Mouse (Mus musculus) testis, adult 2 months (tissue): Measurements from ENCODE around the gene 2810459M11Rik. TPM values are rescaled to one million over a fixed set of nuclear protein-coding genes. Genes with fewer than 3 reads are reported as not detected.

Source experiments
- H3K27ac ChIP-seq: fragments of 200-500 bp; 2 replicates; pipeline ENCODE4 v1.5.1; 2012; ENCODE audit warnings: low read depth, low read length; ENCODE audit not compliant: control insufficient read depth, insufficient read depth
- H3K27me3 ChIP-seq: fragments of 200-500 bp; 2 replicates; pipeline ENCODE4 v1.6.1; 2012; ENCODE audit warnings: mild to moderate bottlenecking, low read length, moderate library complexity; ENCODE audit not compliant: control insufficient read depth, insufficient read depth
- H3K36me3 ChIP-seq: fragments of 200-500 bp; 2 replicates; pipeline ENCODE4 v1.6.1; 2012; ENCODE audit warnings: mild to moderate bottlenecking, low read length; ENCODE audit not compliant: control insufficient read depth, insufficient read depth
- H3K4me1 ChIP-seq: fragments of 200-500 bp; 2 replicates; pipeline ENCODE4 v1.6.1; 2012; ENCODE audit warnings: low read length; ENCODE audit not compliant: control insufficient read depth, insufficient read depth
- H3K4me3 ChIP-seq: fragments of 200-500 bp; 2 replicates; pipeline ENCODE4 v1.5.1; 2012; ENCODE audit warnings: low read depth, mild to moderate bottlenecking, low read length, moderate library complexity, mixed read lengths; ENCODE audit not compliant: control insufficient read depth
- CTCF ChIP-seq: fragments of 200-500 bp; IDR thresholded peaks from 2 replicates; pipeline ENCODE4 v1.5.1; 2012; ENCODE audit warnings: low read depth, mild to moderate bottlenecking, inconsistent platforms, low read length, moderate library complexity; ENCODE audit not compliant: control insufficient read depth, insufficient read depth, insufficient replicate concordance
- POLR2A ChIP-seq: fragments of 200-500 bp; IDR thresholded peaks from 2 replicates; pipeline ENCODE4 v1.6.1; 2012; ENCODE audit warnings: low read depth, mild to moderate bottlenecking, inconsistent platforms, low read length, moderate library complexity; ENCODE audit not compliant: control insufficient read depth
- polyA plus RNA-seq: library from polyadenylated mRNA; depleted of rRNA; stranded (reverse); fragments of >200 nt; gene quantifications from 2 replicates; pipeline ENCODE4 v1.2.3, GENCODE M21; 2012

2810459M11Rik gene
- polyA plus RNA-seq, 1 experiment: 0.19 TPM

GRCm38 (mm10) chr1:86016516-86016915 lies 29.1 kb upstream of the 2810459M11Rik start, which contains the start of gene Spata3:
Gene Spata3 (plus strand): TSS chr1:86016816.
- Histone ChIP-seq H3K27ac (no peak within 1 kb of the TSS), H3K36me3 (no peaks in the 10 kb centered on the region), H3K27me3 (no peaks in the 10 kb centered on the region; the same call in 1 of the 2 replicates), H3K4me1 (peaks cover under 1% of the 10 kb centered on the region; the same call in 1 of the 2 replicates), H3K4me3 (peak within 1 kb of the TSS; percentile 71)
- TF ChIP-seq POLR2A (0 out of 2 replicates have a peak, but pooled peaks have one; percentile 25), CTCF (no peak)

GRCm38 (mm10) chr1:86018235-86019055 lies 27.2 kb upstream of the 2810459M11Rik start:
- Histone ChIP-seq H3K27me3 (no peaks in the 10 kb centered on the region; the same call in 1 of the 2 replicates), H3K4me1 (peaks cover 2% of the 10 kb centered on the region; the same call in 1 of the 2 replicates), H3K27ac (no peak overlapping the region), H3K4me3 (peak overlapping the region; percentile 83), H3K36me3 (no peaks in the 10 kb centered on the region)
- TF ChIP-seq POLR2A: peak; percentile 35; the same call in 1 of the 2 replicates
- TF ChIP-seq CTCF: peak; percentile 24; the same call in 1 of the 2 replicates

- H3K36me3 ChIP-seq: no peaks in the 10 kb centered on the region
- no peaks in the 10 kb centered on the region; the same call in 1 of the 2 replicates for H3K27me3 ChIP-seq
- H3K4me1 ChIP-seq: peaks cover 2% of the 10 kb centered on the region; the same call in 1 of the 2 replicates
- H3K4me3 ChIP-seq: peak overlapping the region; percentile 86
- no peak overlapping the region for H3K27ac ChIP-seq
- no peak for TF ChIP-seq CTCF
- TF ChIP-seq POLR2A: peak; percentile 65; the same call in 1 of the 2 replicates
Observed at GRCm38 (mm10) chr1:86021365-86021989, 24.2 kb upstream of the 2810459M11Rik start.

GRCm38 (mm10) chr1:86032273-86032987 lies 13.2 kb upstream of the 2810459M11Rik start:
- Histone ChIP-seq H3K36me3 (no peaks in the 10 kb centered on the region), H3K27ac (no peak overlapping the region), H3K4me3 (no peak overlapping the region), H3K27me3 (no peaks in the 10 kb centered on the region), H3K4me1 (no peaks in the 10 kb centered on the region)
- TF ChIP-seq CTCF: no peak
- no peak for TF ChIP-seq POLR2A

DNA sequence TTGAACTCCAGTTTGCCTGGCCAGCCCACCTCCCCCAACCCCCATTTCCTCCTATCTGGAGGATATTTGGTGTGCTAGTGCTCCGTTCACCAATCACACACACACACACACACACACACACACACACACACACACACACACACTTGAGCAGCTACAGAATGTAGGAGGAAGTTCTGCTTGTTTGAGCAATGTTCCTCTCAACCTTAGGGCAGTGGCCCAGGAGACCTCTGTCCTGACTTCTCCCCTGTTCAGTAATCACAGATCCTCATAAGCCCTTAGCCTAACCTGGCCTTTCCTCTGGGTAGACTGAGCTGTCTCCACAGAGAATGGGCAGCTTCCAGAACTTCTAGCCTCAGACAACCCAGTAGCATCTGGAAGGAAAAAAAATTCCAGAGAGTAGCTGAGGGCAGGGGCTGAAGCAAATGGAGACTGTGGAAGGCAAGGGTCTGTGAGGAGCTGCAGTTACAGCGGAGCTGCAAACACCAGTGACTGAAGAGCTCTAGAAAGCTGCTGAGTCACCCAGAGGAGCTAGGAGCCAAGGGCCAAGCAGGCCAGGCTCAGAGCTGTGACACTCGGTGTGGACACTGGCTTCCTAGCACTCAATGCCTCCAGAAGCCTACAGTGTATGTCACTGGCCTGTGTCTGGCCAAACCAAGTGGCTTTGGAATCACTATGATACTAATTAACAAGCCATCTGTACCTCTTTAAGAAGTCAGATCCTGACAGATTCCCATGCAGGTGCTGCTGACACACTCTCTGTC lies 7.3 kb upstream of the 2810459M11Rik start:
- Histone ChIP-seq H3K27me3 (no peaks in the 10 kb centered on the region), H3K4me1 (no peaks in the 10 kb centered on the region), H3K27ac (no peak overlapping the region), H3K36me3 (no peaks in the 10 kb centered on the region), H3K4me3 (no peak overlapping the region)
- no peak for TF ChIP-seq POLR2A
- no peak for TF ChIP-seq CTCF

DNA sequence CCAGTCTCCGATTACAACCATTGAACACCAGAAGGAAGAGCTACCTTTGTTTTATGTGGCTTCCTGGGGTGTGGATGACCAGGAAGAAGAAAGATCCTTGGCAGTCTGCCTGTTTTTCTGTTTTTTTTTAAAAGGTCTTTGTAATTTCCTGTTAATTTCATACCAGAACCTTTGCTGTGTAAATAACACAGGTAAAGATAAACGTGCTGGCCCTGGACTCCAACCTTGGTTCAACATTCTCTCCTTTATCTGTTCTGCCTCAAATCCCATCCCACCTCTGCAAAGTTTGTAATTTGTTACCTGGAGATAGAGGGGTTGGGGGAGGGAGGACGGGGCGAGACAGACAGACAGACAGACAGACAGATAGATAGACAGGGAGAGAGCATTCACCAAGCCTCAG lies 5.5 kb upstream of the 2810459M11Rik start:
- TF ChIP-seq CTCF (no peak), POLR2A (no peak)
- Histone ChIP-seq H3K27ac (no peak overlapping the region), H3K4me1 (peaks cover 3% of the 10 kb centered on the region; the same call in 1 of the 2 replicates), H3K27me3 (no peaks in the 10 kb centered on the region; the same call in 1 of the 2 replicates), H3K4me3 (no peak overlapping the region), H3K36me3 (no peaks in the 10 kb centered on the region)
